1 mouse cellular context compared by ENCODE assay signal in genomic region chr3:95281216-95282126, GRCm38 (mm10).
A peak's percentile ranks its signal among the peaks of the same experiment; 100 is the strongest.
TF ChIP-seq lines count a peak whose summit lies in the region.

TSS of gene Mindy1 (plus strand) at chr3:95281345.
TSS of gene Prune1 (minus strand) at chr3:95282076.

TF ChIP-seq in CH12.LX, 34 proteins besides CTCF, POLR2A, EP300 and RAD21 (continued from another document):
- TF ChIP-seq E2F4 (IDR thresholded peaks at IDR 0.05; ENCODE audit: insufficient replicate concordance, low read depth, low read length) (no peak), NELFE (IDR thresholded peaks at IDR 0.05; ENCODE audit: low read depth, low read length) (0 out of 2 replicates have a peak, but pooled peaks have one; percentile 10), UBTF (IDR thresholded peaks at IDR 0.05; ENCODE audit: low read depth, low read length) (no peak), ETS1 (conservative IDR thresholded peaks at IDR 0.05; ENCODE audit: low read depth, low read length) (0 out of 2 replicates have a peak, but pooled peaks have one; percentile 31), MXI1 (IDR thresholded peaks at IDR 0.05; ENCODE audit: low read depth, low read length) (peak; percentile 64; the same call in 1 of the 2 replicates), SMC3 (IDR thresholded peaks at IDR 0.05; ENCODE audit: low read depth, low read length) (no peak), BHLHE40 (IDR thresholded peaks at IDR 0.05; ENCODE audit: low read depth, low read length) (0 out of 2 replicates have a peak, but pooled peaks have one; percentile 21), ZC3H11A (IDR thresholded peaks at IDR 0.05; ENCODE audit: low read depth, low read length) (no peak), SIN3A (IDR thresholded peaks at IDR 0.05; ENCODE audit: low read length) (peak; percentile 86), TBP (conservative IDR thresholded peaks at IDR 0.05; ENCODE audit: low read depth, low read length) (peak; percentile 68; the same call in 1 of the 2 replicates), MYC (IDR thresholded peaks at IDR 0.05; ENCODE audit: low read depth, low read length) (peak; percentile 78; the same call in 1 of the 2 replicates), IRF4 (IDR thresholded peaks at IDR 0.05; ENCODE audit: low read depth, low read length) (peak; percentile 65), MAX (IDR thresholded peaks at IDR 0.05; ENCODE audit: low read length) (peak; percentile 33; the same call in 1 of the 2 replicates), JUN (IDR thresholded peaks at IDR 0.05; ENCODE audit: insufficient read depth, low read depth, low read length) (no peak), USF2 (conservative IDR thresholded peaks at IDR 0.05; ENCODE audit: low read depth, low read length) (0 out of 2 replicates have a peak, but pooled peaks have one; percentile 12), TCF12 (IDR thresholded peaks at IDR 0.05; ENCODE audit: low read depth, low read length) (peak; percentile 61), MAZ (IDR thresholded peaks at IDR 0.05; ENCODE audit: low read depth, low read length) (no peak), POLR2AphosphoS2 (IDR thresholded peaks at IDR 0.05; ENCODE audit: low read depth, low read length) (no peak), GABPA (IDR thresholded peaks at IDR 0.05; ENCODE audit: insufficient replicate concordance, low read depth, low read length) (peak; percentile 50; the same call in 1 of the 2 replicates), ZKSCAN1 (IDR thresholded peaks at IDR 0.05; ENCODE audit: borderline replicate concordance, low read depth, low read length) (no peak), CHD1 (IDR thresholded peaks at IDR 0.05; ENCODE audit: low read depth, low read length) (no peak; the same call in none of the 2 replicates), RCOR1 (conservative IDR thresholded peaks at IDR 0.05; ENCODE audit: low read depth, low read length) (no peak), CHD2 (IDR thresholded peaks at IDR 0.05; ENCODE audit: low read length) (no peak; the same call in 1 of the 2 replicates), KAT2A (IDR thresholded peaks at IDR 0.05; ENCODE audit: insufficient replicate concordance, low read length) (peak; percentile 96; the same call in 1 of the 2 replicates), MEF2A (IDR thresholded peaks at IDR 0.05; ENCODE audit: borderline replicate concordance, low read depth, low read length) (no peak; the same call in 1 of the 2 replicates), ELF1 (IDR thresholded peaks at IDR 0.05; ENCODE audit: low read depth, low read length) (peak; percentile 85), USF1 (IDR thresholded peaks at IDR 0.05; ENCODE audit: low read depth, low read length) (no peak), MAFK (IDR thresholded peaks at IDR 0.05; ENCODE audit: insufficient replicate concordance, low read length) (no peak), ZNF384 (IDR thresholded peaks at IDR 0.05; ENCODE audit: low read depth, low read length) (peak; percentile 38; the same call in 1 of the 2 replicates)
